In genomic region chr7:127656946-127657345, GRCm38 (mm10) we compare ENCODE assay signal across 8 mouse cellular contexts. TPM values are rescaled to one million over a fixed set of nuclear protein-coding genes. Genes with fewer than 3 reads are reported as not detected.
DNase-seq lines count a peak whose midpoint lies in the region; ATAC-seq lines count a peak whose summit lies in the region.

No protein-coding gene starts in this region.

- no peak overlapping the region for H3K9ac ChIP-seq in heart, embryonic 11.5 days (ENCODE audit: low read depth, low read length)

- no peak overlapping the region for H3K4me3 ChIP-seq in heart, embryonic 11.5 days (ENCODE audit: low read depth, low read length)

- WGBS in heart, embryonic 11.5 days (ENCODE audit: insufficient replicate concordance) = 34% methylated on average over 4 of the region's 4 CpGs

- H3K27me3 ChIP-seq in heart, embryonic 11.5 days (ENCODE audit: control insufficient read depth, insufficient read depth, low read length) = no peaks in the 10 kb centered on the region

- no peak for ATAC-seq in heart, embryonic 11.5 days (replicated peaks; ENCODE audit: insufficient number of reproducible peaks, low FRiP score, low TSS enrichment)
- ATAC-seq in megakaryocyte-erythroid progenitor cell, adult 5-6 weeks (replicated peaks; ENCODE audit: low FRiP score, low TSS enrichment, poor library complexity, severe bottlenecking) = peak; percentile 46; the same call in 1 of the 2 replicates

- peak; percentile 48 to 61 for DNase-seq in heart, postnatal 36 days
- DNase-seq in 416B (ENCODE audit: low read depth) (peak; percentile 86), NIH3T3 (ENCODE audit: low read depth) (peak; percentile 73)
- peak; percentile 62 to 68 for DNase-seq in cerebellum, postnatal 36 days
- DNase-seq in kidney, postnatal 10 days = peak; percentile 86
- DNase-seq in thymus, postnatal 0 days (ENCODE audit: low spot score) = peak; percentile 80

- H3K4me2 ChIP-seq in heart, embryonic 11.5 days = no peak overlapping the region

- H3K27ac ChIP-seq in heart, embryonic 11.5 days (ENCODE audit: low read depth, low read length) = no peak overlapping the region

- intact Hi-C loops in heart, postnatal 36 days (cut with DNase I) = no loop called here

- no peaks in the 10 kb centered on the region for H3K36me3 ChIP-seq in heart, embryonic 11.5 days (ENCODE audit: control insufficient read depth, insufficient read depth, low read length)

- H3K4me1 ChIP-seq in heart, embryonic 11.5 days (ENCODE audit: control insufficient read depth, insufficient read depth, low read length) = no peaks in the 10 kb centered on the region

- H3K9me3 ChIP-seq in heart, embryonic 11.5 days (replicated peaks; ENCODE audit: control insufficient read depth, low read length) = no peaks in the 10 kb centered on the region

RNA-seq across cellular contexts. Expression of gene Zfp629, which starts 41.3 kb away (rescaled TPM):
- total RNA-seq in heart, postnatal 36 days (2021) = 10 to 100 TPM; 18.1 to 22.4 TPM
- polyA plus RNA-seq in heart, embryonic 11.5 days (2014; fragmentation: Nextera tagmentation; extraction: Ambion mirVana) = 11.2 and 12.0 TPM in 2 replicates
- 7.2 and 7.8 TPM in 2 replicates for total RNA-seq in megakaryocyte-erythroid progenitor cell, adult 5-6 weeks (2014; fragmentation: Nextera tagmentation)
- total RNA-seq in megakaryocyte-erythroid progenitor cell, adult 5-6 weeks (2017) = 3.4 and 9.1 TPM in 2 replicates
- polyA plus RNA-seq in thymus, postnatal 0 days (2015; fragmentation: Nextera tagmentation; extraction: Ambion mirVana) = 6.6 and 7.0 TPM in 2 replicates

RNA-seq across cellular contexts. Expression of gene Bcl7c, which starts 51.8 kb away (rescaled TPM):
- 10 to 100 TPM; 34.6 to 35.8 TPM for total RNA-seq in heart, postnatal 36 days (2021)
- polyA plus RNA-seq in heart, embryonic 11.5 days (2014; fragmentation: Nextera tagmentation; extraction: Ambion mirVana) = 32.5 and 34.4 TPM in 2 replicates
- 84.1 and 94.3 TPM in 2 replicates for total RNA-seq in megakaryocyte-erythroid progenitor cell, adult 5-6 weeks (2014; fragmentation: Nextera tagmentation)
- 51.3 and 61.0 TPM in 2 replicates for total RNA-seq in megakaryocyte-erythroid progenitor cell, adult 5-6 weeks (2017)
- 98.1 and 112 TPM in 2 replicates for polyA plus RNA-seq in thymus, postnatal 0 days (2015; fragmentation: Nextera tagmentation; extraction: Ambion mirVana)

RNA-seq across cellular contexts. Expression of gene Ctf1, which starts 55.6 kb away (rescaled TPM):
- 1 to 10 TPM; 7.7 to 9.4 TPM for total RNA-seq in heart, postnatal 36 days (2021)
- polyA plus RNA-seq in heart, embryonic 11.5 days (2014; fragmentation: Nextera tagmentation; extraction: Ambion mirVana) = 4.7 and 4.9 TPM in 2 replicates
- 4.2 and 5.5 TPM in 2 replicates for total RNA-seq in megakaryocyte-erythroid progenitor cell, adult 5-6 weeks (2014; fragmentation: Nextera tagmentation)
- total RNA-seq in megakaryocyte-erythroid progenitor cell, adult 5-6 weeks (2017) = 1.9 and 3.0 TPM in 2 replicates
- 13.1 and 13.5 TPM in 2 replicates for polyA plus RNA-seq in thymus, postnatal 0 days (2015; fragmentation: Nextera tagmentation; extraction: Ambion mirVana)
